Mouse (Mus musculus): ENCODE measurements around the gene Tgfbr3l.
"Not testable (repeated sequence)": the region's sequence is repeated elsewhere in the genome, so short reads cannot be mapped to it uniquely, and the experiment has no call there.

Gene Tgfbr3l

DNA sequence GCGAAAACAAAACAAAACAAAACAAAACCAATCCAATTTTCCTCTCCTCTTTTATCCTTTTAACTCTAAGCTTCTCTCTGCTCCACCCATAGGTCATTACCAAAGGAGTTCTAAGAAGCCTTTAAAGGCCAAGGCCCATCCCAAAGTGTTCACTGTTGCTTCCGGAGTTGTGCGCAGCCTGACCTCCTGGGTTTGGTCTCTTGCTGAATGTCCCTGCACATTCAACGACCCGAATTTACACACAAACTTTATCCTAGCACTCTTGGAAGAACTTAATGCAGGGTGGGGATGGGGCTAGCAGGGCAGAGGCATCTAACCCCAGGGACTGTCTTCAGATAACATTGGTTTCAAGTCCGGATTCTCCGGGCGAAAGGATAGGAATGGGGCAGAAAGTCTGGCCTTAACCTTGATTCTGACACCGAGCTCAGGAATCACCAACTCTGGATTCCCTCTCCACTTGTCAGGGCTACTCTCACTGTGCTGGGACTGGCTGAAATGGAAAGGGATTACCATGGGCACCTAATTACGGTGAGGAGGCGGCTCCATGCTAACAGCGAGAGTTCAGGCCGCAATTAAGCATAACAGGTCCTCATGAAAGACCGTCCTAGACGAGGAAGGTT lies 10.1 kb upstream of the Tgfbr3l start:
- no peak for DNase-seq (ENCODE audit: low read depth, low spot score)

DNA sequence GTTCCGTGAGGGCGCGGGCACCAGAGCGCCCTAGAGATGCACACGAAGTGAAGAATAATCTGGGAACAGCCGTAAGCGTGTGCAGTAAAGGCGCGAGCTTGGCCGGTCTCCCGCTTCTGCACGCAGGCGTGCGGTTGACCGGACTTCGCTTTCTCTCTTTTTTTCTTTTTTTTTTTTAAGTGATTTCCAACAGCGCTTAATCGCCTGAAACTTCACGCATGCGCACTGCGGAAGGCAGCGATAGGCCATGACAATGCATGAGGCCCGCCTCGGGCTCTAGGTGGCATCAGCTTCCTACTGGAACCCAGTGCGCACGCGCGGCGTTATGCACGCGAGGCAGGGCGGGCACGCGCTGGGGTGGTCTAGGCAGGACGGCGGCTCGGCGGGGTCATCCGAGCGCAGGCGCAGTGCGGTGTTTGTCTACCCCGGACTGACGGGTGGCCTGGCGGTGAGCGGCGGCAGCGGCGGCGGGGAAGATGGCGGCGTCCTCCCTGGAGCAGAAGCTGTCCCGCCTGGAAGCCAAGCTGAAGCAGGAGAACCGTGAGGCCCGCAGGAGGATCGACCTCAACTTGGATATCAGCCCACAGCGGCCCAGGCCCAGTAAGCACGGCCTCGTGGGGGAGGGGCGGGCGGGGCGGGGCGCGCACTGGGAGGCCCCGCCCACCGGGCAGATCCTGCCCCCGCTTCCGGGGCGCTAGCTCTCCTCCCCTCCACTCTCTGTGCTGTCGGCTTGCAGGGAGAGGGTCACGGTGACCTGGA lies 9.4 kb upstream of the Tgfbr3l start, which contains the start of the genes Map2k7 and Gm49320:
Map2k7 (plus strand) TSS at position 307 of the 759 bp plus-strand sequence.
Gm49320 (plus strand) TSS at position 432 of the 759 bp plus-strand sequence.
- DNase-seq (ENCODE audit: low read depth, low spot score): peak; percentile 100

DNA sequence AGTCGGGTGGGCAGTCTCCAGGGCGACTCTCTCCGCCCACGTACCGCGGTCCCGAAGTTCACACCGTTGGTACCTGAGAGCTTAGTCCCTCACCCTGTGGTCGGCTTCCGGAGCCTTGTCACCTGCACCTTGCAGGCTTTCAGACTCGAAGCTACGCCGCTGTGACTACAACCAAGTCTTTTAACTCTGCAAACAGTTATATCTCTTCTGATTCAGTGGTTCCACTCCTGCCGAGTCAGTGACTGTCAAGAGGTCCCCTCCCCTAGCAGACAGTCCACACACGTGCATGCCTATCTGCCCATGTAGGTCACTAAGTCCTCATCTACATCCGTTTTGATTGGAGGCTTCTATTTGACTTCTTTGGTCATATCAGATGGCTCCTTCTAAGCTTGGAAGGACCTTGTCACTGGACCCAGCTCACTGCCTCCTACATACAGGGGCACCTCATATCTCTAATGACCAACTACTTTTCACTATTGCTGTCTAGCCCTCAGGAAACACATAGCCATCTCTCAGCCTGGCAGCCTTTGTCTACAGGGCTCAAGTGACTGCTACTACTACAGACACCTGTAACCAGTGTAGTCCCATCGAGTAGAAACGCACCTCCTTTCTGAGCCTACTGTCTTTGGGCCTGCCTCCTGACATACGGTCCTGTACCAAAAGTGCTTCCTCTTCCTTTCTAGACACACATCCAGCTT lies 8.7 kb upstream of the Tgfbr3l start:
- DNase-seq (ENCODE audit: low read depth, low spot score): no peak

DNA sequence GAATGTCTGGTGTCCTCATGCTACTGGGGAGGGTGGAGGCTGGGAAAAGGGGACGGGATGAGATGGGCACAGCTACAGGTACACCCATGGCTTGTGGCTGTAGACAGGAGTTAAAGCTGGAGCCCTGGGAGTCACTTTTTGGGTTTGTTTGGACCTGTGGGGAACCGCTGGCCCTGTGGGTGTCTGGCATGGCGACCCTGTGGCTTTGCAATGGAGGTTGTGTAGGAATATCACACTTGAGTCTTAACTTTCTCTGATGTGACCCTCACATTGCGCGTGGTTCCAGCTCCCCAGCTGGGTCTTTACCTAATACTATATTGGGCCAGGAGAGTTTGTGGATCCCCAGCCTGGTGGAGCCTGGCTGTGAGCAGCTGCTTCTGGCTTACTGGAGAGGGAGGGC lies 3.0 kb upstream of the Tgfbr3l start:
- DNase-seq (ENCODE audit: low read depth, low spot score): no peak

DNA sequence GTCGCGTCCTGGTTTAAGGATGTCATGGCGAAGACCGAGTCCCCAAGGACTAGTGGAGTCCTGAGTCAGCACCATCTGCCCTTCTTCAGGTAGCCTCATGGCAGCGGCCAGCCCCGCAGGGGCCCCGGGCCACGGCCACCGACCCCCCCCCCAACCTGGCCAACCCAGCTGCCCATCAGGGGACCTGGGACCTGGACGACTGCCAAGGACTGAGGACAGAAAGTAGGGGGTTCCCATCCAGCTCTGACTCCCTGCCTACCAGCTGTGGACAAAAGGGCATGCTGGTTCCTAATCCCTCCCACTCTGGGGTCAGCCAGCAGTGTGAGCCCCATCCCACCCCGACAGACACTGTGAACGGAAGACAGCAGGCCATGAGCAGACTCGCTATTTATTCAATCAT lies 2.3 kb upstream of the Tgfbr3l start:
- no peak for DNase-seq (ENCODE audit: low read depth, low spot score)

DNA sequence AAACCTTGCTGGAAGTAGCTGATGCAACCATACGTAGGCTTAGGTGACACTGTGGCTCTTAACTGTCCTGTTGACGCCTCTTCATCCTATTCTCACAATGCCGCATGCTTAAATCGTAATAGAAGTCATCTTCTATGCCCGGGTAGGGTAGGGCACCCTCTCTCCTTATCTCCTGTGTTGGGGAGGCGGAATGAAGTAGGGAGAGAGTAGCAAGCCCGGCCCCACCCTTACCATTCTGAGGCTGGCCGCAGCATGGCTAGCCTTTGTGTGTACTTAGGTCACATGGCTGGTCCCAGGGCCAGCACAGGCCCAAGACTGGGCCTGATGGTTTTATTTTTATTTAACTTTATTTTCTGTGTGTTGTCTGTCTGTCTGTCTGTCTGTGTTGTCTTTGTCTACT lies 773 bp upstream of the Tgfbr3l start:
- DNase-seq (ENCODE audit: low read depth, low spot score): no peak

DNA sequence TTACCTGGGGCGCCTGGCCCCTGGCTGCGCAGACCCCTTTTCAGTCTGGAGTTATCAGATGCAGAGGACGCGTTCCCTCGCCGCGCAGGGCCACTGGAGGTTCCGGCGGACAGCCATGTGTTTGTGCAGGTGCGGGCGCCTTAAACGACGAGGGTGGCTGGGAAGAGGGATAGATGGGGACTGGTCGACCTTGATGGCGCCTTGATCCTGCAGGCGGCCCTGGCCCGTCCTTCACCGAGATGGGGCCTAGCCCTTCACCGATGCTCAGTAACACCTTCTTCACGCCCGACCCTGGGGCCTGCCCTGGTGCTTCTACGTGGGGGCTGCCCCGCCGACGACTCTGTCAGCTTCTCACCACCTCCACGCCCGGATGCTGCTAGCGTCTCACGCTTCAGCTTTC lies 1.2 kb downstream of the Tgfbr3l start:
- DNase-seq (ENCODE audit: low read depth, low spot score): no peak

DNA sequence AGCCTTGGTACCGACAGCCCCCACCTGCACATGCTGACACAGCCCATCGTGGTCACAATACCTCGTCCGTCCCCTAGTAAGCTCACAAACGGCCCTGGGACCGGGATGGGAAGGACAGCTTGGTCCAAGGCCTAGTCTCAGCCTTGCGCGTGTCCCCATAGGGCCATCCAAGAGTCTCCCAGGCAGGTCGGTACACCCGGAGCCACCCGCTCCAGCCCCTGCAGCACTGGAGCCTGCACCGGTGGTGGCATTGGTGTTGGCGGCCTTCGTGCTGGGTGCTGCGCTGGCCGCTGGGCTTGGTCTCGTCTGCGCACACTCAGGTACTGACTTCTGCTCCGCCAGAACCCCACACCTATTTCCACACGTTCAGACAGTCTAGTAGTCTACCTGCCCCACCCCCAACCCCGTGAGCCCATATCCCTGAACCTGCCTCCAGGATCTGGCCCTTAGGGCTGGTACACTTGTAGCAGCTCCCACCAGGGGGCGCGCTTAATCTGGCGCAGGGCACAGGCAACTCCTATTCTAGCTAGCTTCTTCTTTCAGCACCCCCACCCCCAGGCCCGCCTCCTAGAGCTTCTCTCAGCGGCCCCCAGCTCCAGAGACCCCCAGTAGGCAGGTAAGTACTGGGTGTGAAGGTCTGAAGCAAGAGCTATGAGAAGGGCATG lies 2.4 kb downstream of the Tgfbr3l start:
- DNase-seq (ENCODE audit: low read depth, low spot score): peak; percentile 71

DNA sequence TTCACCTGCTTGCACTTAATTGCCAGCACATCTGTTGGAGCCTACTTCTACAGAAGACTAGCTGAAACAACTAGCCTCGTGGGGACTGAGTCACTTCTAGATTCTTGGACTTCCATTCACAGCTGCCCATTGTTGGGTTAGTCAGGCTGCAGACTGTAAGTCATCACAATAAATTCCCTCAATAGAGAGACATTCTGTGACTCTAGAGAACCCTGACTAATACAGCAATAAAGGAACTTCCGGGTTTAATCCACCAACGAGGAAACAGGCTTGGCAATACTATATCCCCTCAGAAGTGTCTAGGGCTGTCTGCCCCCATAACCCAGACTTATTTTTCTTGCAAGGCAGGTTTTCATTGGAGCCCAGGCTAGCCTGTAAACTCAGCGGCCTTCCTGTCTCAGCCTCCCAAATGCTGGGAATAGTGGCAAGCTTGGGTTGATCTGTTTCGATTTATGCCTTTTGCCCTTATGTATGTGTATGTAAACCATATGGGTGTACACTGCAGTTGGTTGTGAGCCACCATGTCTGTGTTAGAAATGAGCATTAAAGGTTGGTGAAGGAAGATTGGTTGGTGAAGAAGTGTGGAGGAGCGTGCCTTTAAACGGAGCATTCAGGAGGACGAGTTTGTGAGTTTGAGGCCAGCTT lies 4.2 kb downstream of the Tgfbr3l start:
- no peak for DNase-seq (ENCODE audit: low read depth, low spot score)

DNA sequence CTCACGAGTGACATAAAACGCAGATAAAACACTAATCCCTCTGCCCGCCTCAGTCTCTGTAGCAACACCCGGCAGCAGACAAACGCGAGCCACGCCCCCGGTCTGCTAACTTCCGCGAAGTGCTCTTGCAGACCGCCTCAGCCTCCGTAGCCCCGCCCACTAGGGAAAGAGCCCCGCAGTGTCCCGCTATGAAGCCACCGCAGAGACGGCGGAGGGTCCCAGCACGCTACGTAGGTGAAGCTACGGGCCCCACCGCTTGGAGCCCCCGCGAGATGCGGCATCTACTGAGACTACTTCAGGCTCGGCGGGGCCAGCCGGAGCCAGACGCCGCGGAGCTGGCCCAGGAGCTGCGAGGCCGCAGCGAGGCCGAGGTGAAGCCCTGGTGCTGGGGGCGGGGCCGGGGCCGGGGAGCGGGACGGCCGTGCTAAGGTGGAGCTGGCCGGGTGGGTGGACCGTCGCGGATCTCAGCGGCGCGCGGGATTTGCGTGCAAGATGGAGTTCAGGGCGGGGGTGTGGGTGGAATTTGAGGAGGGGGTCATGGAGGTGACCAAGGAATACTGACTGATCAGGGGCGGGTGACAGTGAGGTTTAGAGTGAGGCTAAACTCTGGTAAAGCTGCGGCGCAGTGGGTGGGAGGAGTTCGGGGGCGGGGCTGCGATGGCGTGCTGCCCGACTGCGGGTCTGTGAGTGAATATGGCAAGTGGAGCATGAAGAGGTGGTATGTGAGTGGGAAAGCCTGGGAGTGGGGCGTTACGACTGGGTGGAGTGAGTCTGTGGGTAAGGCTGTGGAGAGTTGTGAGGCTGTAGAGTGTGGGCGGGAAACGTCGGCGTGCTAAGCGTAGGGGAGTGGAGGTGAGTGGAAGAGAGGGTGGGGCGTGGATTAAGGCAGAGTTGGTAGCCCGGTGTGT lies 5.2 kb downstream of the Tgfbr3l start, which contains the start of gene Snapc2:
Snapc2 (plus strand) TSS at position 147 of the 908 bp plus-strand sequence.
- DNase-seq (ENCODE audit: low read depth, low spot score): peak; percentile 88

DNA sequence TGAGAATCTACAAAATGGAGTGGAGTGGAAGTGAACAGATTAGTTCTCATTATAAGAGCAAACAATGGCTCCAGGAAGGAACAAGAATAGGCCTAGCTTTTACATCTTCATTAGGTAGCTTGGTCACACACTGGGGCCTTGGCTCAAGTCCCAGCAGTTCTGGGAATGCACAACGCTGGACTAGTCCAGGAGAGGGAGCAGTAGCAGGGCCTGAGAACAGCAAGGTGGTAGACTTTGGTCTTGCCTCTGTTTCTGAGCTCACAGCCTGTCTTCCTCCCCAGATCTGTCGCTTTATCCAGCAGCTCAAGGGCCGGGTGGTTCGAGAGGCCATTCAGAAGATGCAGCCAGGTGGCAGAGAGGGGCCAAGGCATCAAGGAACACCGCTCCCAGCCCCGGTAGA lies 6.0 kb downstream of the Tgfbr3l start:
- no peak for DNase-seq (ENCODE audit: low read depth, low spot score)

DNA sequence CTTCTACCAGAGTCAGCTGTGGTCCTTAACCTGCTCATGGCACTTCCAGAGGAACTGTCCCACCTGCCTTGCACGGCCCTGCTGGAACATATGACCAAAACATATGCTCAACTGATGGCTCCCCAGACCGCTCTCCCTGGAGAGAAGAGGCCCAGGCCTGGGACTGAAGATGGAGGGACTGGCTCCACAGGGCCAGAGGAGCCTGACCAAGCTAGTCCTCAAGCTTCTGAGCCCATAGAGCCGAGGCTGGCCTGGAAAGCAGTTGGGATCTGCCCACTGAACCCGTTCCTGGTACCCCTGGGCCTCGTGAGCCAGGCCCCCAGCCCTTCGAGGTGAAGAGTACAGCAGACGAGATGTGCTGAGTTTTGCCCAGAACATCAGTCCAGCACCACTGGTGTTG lies 7.5 kb downstream of the Tgfbr3l start:
- not testable (repeated sequence) for DNase-seq (ENCODE audit: low read depth, low spot score)

DNA sequence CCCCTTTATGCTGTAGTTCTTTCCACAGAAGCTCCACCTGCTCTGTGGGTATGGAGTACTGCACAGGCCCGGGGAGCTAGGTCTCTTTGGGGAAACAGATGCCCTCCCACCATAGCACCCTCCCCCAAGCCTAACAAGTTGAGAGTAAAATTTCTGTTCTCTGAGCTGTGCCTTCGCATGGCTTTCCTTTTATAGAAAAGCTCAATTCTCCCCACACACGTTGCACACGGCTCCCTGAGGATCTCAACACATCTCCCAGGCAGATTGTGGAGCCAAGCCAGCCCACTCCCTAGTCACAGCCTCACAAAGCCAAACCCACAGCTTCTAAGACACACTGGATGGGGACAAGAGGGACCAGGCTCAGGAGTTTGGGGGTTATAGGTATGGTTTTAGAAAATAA lies 8.9 kb downstream of the Tgfbr3l start:
- no peak for DNase-seq (ENCODE audit: low read depth, low spot score)

DNA sequence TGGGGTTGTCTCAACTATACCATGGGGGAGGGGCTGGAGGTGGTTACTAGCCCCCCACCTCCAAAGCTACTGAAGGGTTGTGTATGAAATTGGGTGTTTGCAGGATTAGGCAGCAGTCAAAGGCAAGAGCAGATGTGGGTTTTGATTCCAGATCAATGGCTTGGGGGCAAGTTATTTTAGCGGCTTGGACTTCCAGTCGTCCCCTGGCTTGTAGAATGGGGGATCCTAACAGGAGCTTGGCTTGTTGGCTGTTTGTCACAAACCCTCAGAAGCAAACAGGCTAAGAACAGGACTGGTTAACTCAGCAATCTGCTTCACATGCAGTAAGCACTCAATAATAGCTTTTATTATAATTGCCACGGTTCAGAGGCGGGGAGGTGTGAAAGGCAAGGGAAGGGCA lies 9.3 kb downstream of the Tgfbr3l start:
- DNase-seq (ENCODE audit: low read depth, low spot score): no peak

DNA sequence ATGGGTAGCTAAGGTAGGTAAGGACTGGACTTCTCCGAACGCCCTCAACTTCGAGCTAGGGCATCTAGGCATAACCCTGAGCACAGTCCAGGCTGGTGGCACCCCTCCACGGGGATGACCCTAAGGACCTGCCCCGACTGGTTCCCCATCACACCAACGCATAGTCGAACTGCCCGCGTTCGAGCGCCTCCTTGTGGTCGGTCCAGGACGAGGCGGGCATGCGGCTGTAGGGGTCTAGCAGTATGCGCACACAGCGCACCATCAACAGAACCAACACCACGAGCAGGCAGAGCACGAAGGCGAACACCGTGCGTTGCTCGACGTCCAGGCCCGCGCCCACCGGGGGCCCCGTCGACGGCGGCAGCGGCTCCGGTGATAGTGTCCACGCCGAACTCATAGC lies 10.2 kb downstream of the Tgfbr3l start:
- DNase-seq (ENCODE audit: low read depth, low spot score): no peak

DNA sequence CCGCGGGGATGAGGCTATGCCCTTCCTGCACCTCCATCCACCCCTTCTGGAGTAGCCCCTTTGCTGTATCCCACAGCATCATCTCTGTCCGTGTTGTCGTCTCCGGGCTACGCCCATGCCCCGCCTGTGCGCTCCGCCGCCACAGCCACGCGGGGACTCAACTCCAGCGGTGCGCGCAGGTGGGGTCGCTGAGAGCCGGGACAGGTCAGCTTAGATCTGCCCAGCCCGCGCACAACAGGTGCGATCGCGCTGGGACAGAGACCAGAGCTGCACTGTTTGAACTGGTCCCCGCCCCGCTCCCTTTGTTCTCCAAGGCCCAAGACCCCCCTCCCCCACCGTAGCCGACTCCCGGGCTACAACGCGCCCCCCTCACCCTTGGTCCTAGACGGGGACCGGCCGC lies 10.7 kb downstream of the Tgfbr3l start:
- DNase-seq (ENCODE audit: low read depth, low spot score): no peak

DNA sequence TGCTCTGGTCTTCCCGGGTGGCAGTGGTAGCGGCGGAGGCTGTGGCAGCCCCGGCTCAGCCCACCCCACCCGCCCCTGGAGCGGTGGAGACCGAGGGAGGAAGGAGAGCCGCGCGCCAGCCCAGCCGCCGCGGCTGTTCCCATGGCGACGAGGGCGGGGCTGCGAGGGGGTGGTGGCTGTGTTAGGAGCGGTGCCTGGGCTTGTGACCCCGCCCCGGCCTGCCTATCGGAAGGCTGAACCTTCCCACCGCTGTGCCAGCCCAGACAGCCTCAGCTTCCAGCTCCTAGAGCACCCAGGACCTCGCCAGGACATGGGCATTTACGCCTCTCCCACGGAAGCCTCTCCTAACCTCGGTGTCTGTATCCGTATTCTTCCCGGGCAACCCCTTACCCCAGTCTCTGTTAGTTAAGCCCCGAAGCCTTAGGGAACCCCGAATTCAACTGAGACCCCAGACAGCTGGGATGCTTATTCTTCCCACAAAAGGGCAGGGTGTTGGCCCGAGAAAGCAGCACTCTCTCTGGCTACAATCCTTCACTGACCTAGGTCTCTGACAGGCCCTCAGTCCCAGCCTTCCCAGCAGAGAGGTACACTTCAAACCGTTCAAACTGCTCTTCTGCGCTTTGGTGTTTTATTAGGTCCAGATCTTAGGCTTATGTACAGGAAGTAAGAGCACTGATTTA lies 11.3 kb downstream of the Tgfbr3l start, which contains the start of gene Ctxn1:
Ctxn1 (minus strand) TSS at position 150 of the 680 bp plus-strand sequence.
- peak; percentile 73 for DNase-seq (ENCODE audit: low read depth, low spot score)

DNA sequence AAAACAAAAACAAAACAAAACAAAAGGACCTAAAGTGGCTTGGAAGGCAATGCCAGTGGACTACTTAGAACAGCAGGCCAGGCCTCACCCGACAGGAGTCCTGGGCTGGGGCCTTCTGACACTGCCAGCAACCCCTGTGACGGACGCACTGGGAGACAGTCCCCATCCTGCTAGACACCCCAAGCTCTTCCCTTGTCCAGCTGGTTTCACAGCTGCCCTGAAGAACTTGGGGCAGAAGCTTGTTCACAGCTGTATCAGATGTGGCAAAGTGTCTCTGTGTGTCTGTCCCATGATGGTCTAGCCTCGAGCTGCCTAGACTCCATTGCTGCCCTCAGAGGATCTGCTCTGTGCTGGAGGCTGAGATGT lies 11.8 kb downstream of the Tgfbr3l start:
- DNase-seq (ENCODE audit: low read depth, low spot score): no peak

DNA sequence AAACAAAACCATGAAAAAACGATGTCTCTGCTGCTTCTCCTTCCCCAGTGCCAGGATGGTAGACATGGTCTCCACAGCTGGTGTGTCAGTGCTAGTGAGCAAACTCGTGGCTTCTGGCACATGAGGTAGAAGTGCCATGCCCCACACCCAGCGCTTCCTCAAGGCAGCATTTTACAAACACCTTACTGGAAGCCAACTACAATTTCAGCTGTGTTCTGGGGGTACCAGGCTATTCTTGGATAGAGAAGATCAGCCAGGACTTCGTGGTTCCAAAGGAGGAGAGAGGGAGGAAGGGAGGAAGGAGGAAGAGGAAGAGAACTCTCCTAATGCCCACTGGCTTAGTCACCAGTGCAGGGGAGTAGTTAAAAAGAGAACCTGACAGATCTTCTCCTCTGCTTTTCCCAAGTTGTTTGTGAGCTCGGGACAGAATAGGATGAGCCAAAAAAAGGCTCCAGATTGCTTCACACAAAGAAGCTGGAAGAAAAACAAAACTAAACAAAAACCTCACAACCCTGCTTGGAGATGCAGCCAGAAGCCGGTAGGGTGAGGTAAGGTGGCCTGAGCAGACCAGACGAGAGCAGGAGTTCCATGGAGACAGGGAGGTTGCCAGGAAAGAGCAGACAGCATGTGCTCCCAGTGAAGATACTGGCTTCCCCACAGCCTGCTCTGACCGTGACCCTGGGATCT lies 15.2 kb downstream of the Tgfbr3l start:
- DNase-seq (ENCODE audit: low read depth, low spot score): no peak

Data from skeletal muscle tissue, adult 2 months (tissue).